Mouse (Mus musculus): ENCODE results near the gene Rpl13a. TPM values are rescaled to one million over a fixed set of nuclear protein-coding genes. Genes with fewer than 3 reads are reported as not detected.
"Not testable (repeated sequence)": the region's sequence is repeated elsewhere in the genome, so short reads cannot be mapped to it uniquely, and the experiment has no call there.

Rpl13a gene
- total and polyA plus RNA-seq, 3 experiments, result 1,478 to 6,084 (median 2,356) TPM

GRCm38 (mm10) chr7:45154096-45154992, 25.8 kb upstream of the Rpl13a start, which contains the start of the genes Pih1d1 and Aldh16a1:
Gene Pih1d1 (plus strand): TSS chr7:45154303.
Gene Aldh16a1 (minus strand): TSS chr7:45154584.
- no peaks in the 10 kb centered on the region for H3K27me3 ChIP-seq (ENCODE audit: insufficient read depth, low read length)
- ATAC-seq (ENCODE audit: extremely low read depth, insufficient number of reproducible peaks, low FRiP score, poor library complexity, severe bottlenecking) (peak; percentile 75), DNase-seq (ENCODE audit: low spot score) (peak; percentile 86)
- H3K9me3 ChIP-seq (replicated peaks), result no peaks in the 10 kb centered on the region
- H3K4me3 ChIP-seq (ENCODE audit: low read depth, low read length), result peak within 1 kb of the TSS; percentile 81
- H3K36me3 ChIP-seq (replicated peaks), result peaks cover 69% of the 10 kb centered on the region
- TF ChIP-seq CTCF (IDR thresholded peaks at IDR 0.05; ENCODE audit: low read depth, low read length), result no peak
- no peak for TF ChIP-seq POLR2AphosphoS5 (IDR thresholded peaks at IDR 0.05; ENCODE audit: insufficient replicate concordance, low read depth, low read length)
- TF ChIP-seq GATA1 (IDR thresholded peaks at IDR 0.05; ENCODE audit: borderline replicate concordance, low read length), result no peak
- TF ChIP-seq GATA2 (IDR thresholded peaks at IDR 0.05; ENCODE audit: borderline replicate concordance, low read depth, low read length), result no peak
- no peak for TF ChIP-seq TAL1 (conservative IDR thresholded peaks at IDR 0.05; ENCODE audit: low read depth, low read length)
- peaks cover 49% of the 10 kb centered on the region for H3K4me1 ChIP-seq (ENCODE audit: insufficient read depth, low read depth, low read length)

- H3K36me3 ChIP-seq (replicated peaks), result peaks cover 69% of the 10 kb centered on the region
- DNase-seq (ENCODE audit: low spot score) (no peak), ATAC-seq (ENCODE audit: extremely low read depth, insufficient number of reproducible peaks, low FRiP score, poor library complexity, severe bottlenecking) (no peak)
- H3K4me3 ChIP-seq (ENCODE audit: low read depth, low read length), result peak overlapping the region; percentile 81
- no peaks in the 10 kb centered on the region for H3K9me3 ChIP-seq (replicated peaks)
- peaks cover 47% of the 10 kb centered on the region for H3K4me1 ChIP-seq (ENCODE audit: insufficient read depth, low read depth, low read length)
- no peaks in the 10 kb centered on the region for H3K27me3 ChIP-seq (ENCODE audit: insufficient read depth, low read length)
- TF ChIP-seq TAL1 (conservative IDR thresholded peaks at IDR 0.05; ENCODE audit: low read depth, low read length) (no peak), CTCF (IDR thresholded peaks at IDR 0.05; ENCODE audit: low read depth, low read length) (no peak), GATA1 (IDR thresholded peaks at IDR 0.05; ENCODE audit: borderline replicate concordance, low read length) (no peak), GATA2 (IDR thresholded peaks at IDR 0.05; ENCODE audit: borderline replicate concordance, low read depth, low read length) (no peak), POLR2AphosphoS5 (IDR thresholded peaks at IDR 0.05; ENCODE audit: insufficient replicate concordance, low read depth, low read length) (no peak)
Observed at GRCm38 (mm10) chr7:45153586-45153985, 25.0 kb upstream of the Rpl13a start.

GRCm38 (mm10) chr7:45153052-45153451, 24.5 kb upstream of the Rpl13a start:
- H3K9me3 ChIP-seq (replicated peaks); ATAC-seq (ENCODE audit: extremely low read depth, insufficient number of reproducible peaks, low FRiP score, poor library complexity, severe bottlenecking); DNase-seq (ENCODE audit: low spot score); H3K27me3 ChIP-seq (ENCODE audit: insufficient read depth, low read length): not testable (repeated sequence)
- Histone ChIP-seq H3K36me3 (replicated peaks) (peaks cover 69% of the 10 kb centered on the region), H3K4me1 (ENCODE audit: insufficient read depth, low read depth, low read length) (peaks cover 45% of the 10 kb centered on the region), H3K4me3 (ENCODE audit: low read depth, low read length) (peak overlapping the region; percentile 81; the same call in 1 of the 2 replicates)

- Histone ChIP-seq H3K27me3 (ENCODE audit: insufficient read depth, low read length) (no peaks in the 10 kb centered on the region), H3K36me3 (replicated peaks) (peaks cover 70% of the 10 kb centered on the region), H3K4me3 (ENCODE audit: low read depth, low read length) (no peak overlapping the region), H3K4me1 (ENCODE audit: insufficient read depth, low read depth, low read length) (peaks cover 37% of the 10 kb centered on the region), H3K9me3 (replicated peaks) (no peaks in the 10 kb centered on the region)
- TF ChIP-seq POLR2AphosphoS5 (IDR thresholded peaks at IDR 0.05; ENCODE audit: insufficient replicate concordance, low read depth, low read length) (no peak), GATA1 (IDR thresholded peaks at IDR 0.05; ENCODE audit: borderline replicate concordance, low read length) (no peak), GATA2 (IDR thresholded peaks at IDR 0.05; ENCODE audit: borderline replicate concordance, low read depth, low read length) (no peak), CTCF (IDR thresholded peaks at IDR 0.05; ENCODE audit: low read depth, low read length) (no peak)
- ATAC-seq (ENCODE audit: extremely low read depth, insufficient number of reproducible peaks, low FRiP score, poor library complexity, severe bottlenecking), result no peak
- no peak for DNase-seq (ENCODE audit: low spot score)
Observed at GRCm38 (mm10) chr7:45151303-45151702, 22.7 kb upstream of the Rpl13a start.

- Histone ChIP-seq H3K9me3 (replicated peaks) (no peaks in the 10 kb centered on the region), H3K36me3 (replicated peaks) (peaks cover 72% of the 10 kb centered on the region), H3K27me3 (ENCODE audit: insufficient read depth, low read length) (no peaks in the 10 kb centered on the region), H3K4me1 (ENCODE audit: insufficient read depth, low read depth, low read length) (peaks cover 31% of the 10 kb centered on the region), H3K4me3 (ENCODE audit: low read depth, low read length) (no peak overlapping the region)
- DNase-seq (ENCODE audit: low spot score) (no peak), ATAC-seq (ENCODE audit: extremely low read depth, insufficient number of reproducible peaks, low FRiP score, poor library complexity, severe bottlenecking) (no peak)
- TF ChIP-seq GATA2 (IDR thresholded peaks at IDR 0.05; ENCODE audit: borderline replicate concordance, low read depth, low read length) (no peak), GATA1 (IDR thresholded peaks at IDR 0.05; ENCODE audit: borderline replicate concordance, low read length) (no peak), POLR2AphosphoS5 (IDR thresholded peaks at IDR 0.05; ENCODE audit: insufficient replicate concordance, low read depth, low read length) (no peak), TAL1 (conservative IDR thresholded peaks at IDR 0.05; ENCODE audit: low read depth, low read length) (no peak), CTCF (IDR thresholded peaks at IDR 0.05; ENCODE audit: low read depth, low read length) (no peak)
Observed at GRCm38 (mm10) chr7:45150321-45150720, 21.8 kb upstream of the Rpl13a start.

- DNase-seq (ENCODE audit: low spot score) (no peak), ATAC-seq (ENCODE audit: extremely low read depth, insufficient number of reproducible peaks, low FRiP score, poor library complexity, severe bottlenecking) (no peak)
- H3K36me3 ChIP-seq (replicated peaks), result peaks cover 79% of the 10 kb centered on the region
- peaks cover 24% of the 10 kb centered on the region for H3K4me1 ChIP-seq (ENCODE audit: insufficient read depth, low read depth, low read length)
- H3K27me3 ChIP-seq (ENCODE audit: insufficient read depth, low read length), result no peaks in the 10 kb centered on the region
- no peak overlapping the region for H3K4me3 ChIP-seq (ENCODE audit: low read depth, low read length)
- no peak for TF ChIP-seq GATA2 (IDR thresholded peaks at IDR 0.05; ENCODE audit: borderline replicate concordance, low read depth, low read length)
- no peak for TF ChIP-seq GATA1 (IDR thresholded peaks at IDR 0.05; ENCODE audit: borderline replicate concordance, low read length)
- TF ChIP-seq TAL1 (conservative IDR thresholded peaks at IDR 0.05; ENCODE audit: low read depth, low read length), result no peak
- no peak for TF ChIP-seq POLR2AphosphoS5 (IDR thresholded peaks at IDR 0.05; ENCODE audit: insufficient replicate concordance, low read depth, low read length)
- TF ChIP-seq CTCF (IDR thresholded peaks at IDR 0.05; ENCODE audit: low read depth, low read length), result no peak
- no peaks in the 10 kb centered on the region for H3K9me3 ChIP-seq (replicated peaks)
Observed at GRCm38 (mm10) chr7:45149545-45149944, 21.0 kb upstream of the Rpl13a start.
